8 mouse cellular contexts compared by ENCODE assay signal in genomic region chr7:97696133-97696505, GRCm38 (mm10). TPM values are rescaled to one million over a fixed set of nuclear protein-coding genes. Genes with fewer than 3 reads are reported as not detected.
A peak's percentile ranks its signal among the peaks of the same experiment; 100 is the strongest.
DNase-seq lines count a peak whose midpoint lies in the region; ATAC-seq lines count a peak whose summit lies in the region.

No protein-coding gene starts in this region.

- H3K4me1 ChIP-seq in kidney, embryonic 15.5 days = peaks cover 12% of the 10 kb centered on the region
- H3K4me1 ChIP-seq in embryonic facial prominence, embryonic 12.5 days = peaks cover 15% of the 10 kb centered on the region; the same call in 1 of the 2 replicates
- peaks cover 10% of the 10 kb centered on the region for H3K4me1 ChIP-seq in intestine, embryonic 16.5 days (ENCODE audit: control insufficient read depth, insufficient read depth, low read length)
- H3K4me1 ChIP-seq in midbrain, embryonic 15.5 days = peaks cover 24% of the 10 kb centered on the region

- peaks cover 21% of the 10 kb centered on the region for H3K36me3 ChIP-seq in kidney, embryonic 15.5 days
- H3K36me3 ChIP-seq in embryonic facial prominence, embryonic 12.5 days = peaks cover 16% of the 10 kb centered on the region
- H3K36me3 ChIP-seq in intestine, embryonic 16.5 days (ENCODE audit: control insufficient read depth, insufficient read depth, low read length) = no peaks in the 10 kb centered on the region
- H3K36me3 ChIP-seq in midbrain, embryonic 15.5 days (replicated peaks) = peaks cover 10% of the 10 kb centered on the region; the same call in 1 of the 2 replicates

- peak overlapping the region; percentile 85 for H3K27ac ChIP-seq in kidney, embryonic 15.5 days
- peak overlapping the region; percentile 68; the same call in 1 of the 2 replicates for H3K27ac ChIP-seq in embryonic facial prominence, embryonic 12.5 days
- H3K27ac ChIP-seq in intestine, embryonic 16.5 days (ENCODE audit: low read length) = peak overlapping the region; percentile 77
- H3K27ac ChIP-seq in midbrain, embryonic 15.5 days = peak overlapping the region; percentile 82

- 0 out of 2 replicates have a peak, but pooled peaks cover 7% of the 10 kb centered on the region for H3K9me3 ChIP-seq in kidney, embryonic 15.5 days (replicated peaks)
- H3K9me3 ChIP-seq in embryonic facial prominence, embryonic 12.5 days = no peaks in the 10 kb centered on the region
- no peaks in the 10 kb centered on the region for H3K9me3 ChIP-seq in intestine, embryonic 16.5 days (ENCODE audit: control insufficient read depth, low read length)
- no peaks in the 10 kb centered on the region for H3K9me3 ChIP-seq in midbrain, embryonic 15.5 days

- no peaks in the 10 kb centered on the region for H3K27me3 ChIP-seq in kidney, embryonic 15.5 days
- no peaks in the 10 kb centered on the region for H3K27me3 ChIP-seq in embryonic facial prominence, embryonic 12.5 days
- no peaks in the 10 kb centered on the region for H3K27me3 ChIP-seq in intestine, embryonic 16.5 days (replicated peaks; ENCODE audit: control insufficient read depth, insufficient read depth, low read length)
- H3K27me3 ChIP-seq in midbrain, embryonic 15.5 days (replicated peaks) = no peaks in the 10 kb centered on the region

- H3K4me3 ChIP-seq in kidney, embryonic 15.5 days (replicated peaks) = peak overlapping the region; percentile 86
- peak overlapping the region; percentile 97 for H3K4me3 ChIP-seq in embryonic facial prominence, embryonic 12.5 days
- H3K4me3 ChIP-seq in intestine, embryonic 16.5 days (ENCODE audit: low read length) = peak overlapping the region; percentile 97
- peak overlapping the region; percentile 93 for H3K4me3 ChIP-seq in midbrain, embryonic 15.5 days

- H3K4me2 ChIP-seq in kidney, embryonic 15.5 days = peak overlapping the region; percentile 68
- peak overlapping the region; percentile 87 for H3K4me2 ChIP-seq in embryonic facial prominence, embryonic 12.5 days (replicated peaks)
- peak overlapping the region; percentile 66 for H3K4me2 ChIP-seq in intestine, embryonic 16.5 days (ENCODE audit: low read depth, low read length)
- H3K4me2 ChIP-seq in midbrain, embryonic 15.5 days = peak overlapping the region; percentile 79

- H3K9ac ChIP-seq in kidney, embryonic 15.5 days = peak overlapping the region; percentile 77
- H3K9ac ChIP-seq in embryonic facial prominence, embryonic 12.5 days = peak overlapping the region; percentile 92
- H3K9ac ChIP-seq in intestine, embryonic 16.5 days (ENCODE audit: low read depth, low read length) = peak overlapping the region; percentile 97
- peak overlapping the region; percentile 47; the same call in 1 of the 2 replicates for H3K9ac ChIP-seq in midbrain, embryonic 15.5 days

- DNase-seq in kidney, postnatal 4 days = no peak
- peak; percentile 48 for DNase-seq in ES-CJ7 (ENCODE audit: low read depth, low spot score)
- DNase-seq in ovary, postnatal 14 days (ENCODE audit: low spot score) = no peak
- DNase-seq in adrenal gland, postnatal 10 days = no peak

- 38% methylated on average over 19 of the region's 19 CpGs for WGBS in kidney, embryonic 15.5 days
- WGBS in embryonic facial prominence, embryonic 12.5 days = 41% methylated on average over 19 of the region's 19 CpGs
- 35% methylated on average over 19 of the region's 19 CpGs for WGBS in intestine, embryonic 16.5 days
- WGBS in midbrain, embryonic 15.5 days = 30% methylated on average over 19 of the region's 19 CpGs

- peak; percentile 73 for ATAC-seq in kidney, embryonic 15.5 days (replicated peaks; ENCODE audit: low FRiP score)
- peak; percentile 85 for ATAC-seq in embryonic facial prominence, embryonic 12.5 days (ENCODE audit: insufficient number of reproducible peaks, insufficient read depth, low FRiP score, low TSS enrichment)
- ATAC-seq in intestine, embryonic 16.5 days = peak; percentile 59; the same call in 1 of the 2 replicates
- ATAC-seq in midbrain, embryonic 15.5 days (replicated peaks) = peak; percentile 83

RNA-seq across cellular contexts. Expression of gene Clns1a, which starts 0.3 kb away (rescaled TPM):
- polyA plus RNA-seq in kidney, embryonic 15.5 days (2015; fragmentation: Nextera tagmentation; extraction: Ambion mirVana) = 193 and 202 TPM in 2 replicates
- 222 and 225 TPM in 2 replicates for polyA plus RNA-seq in embryonic facial prominence, embryonic 12.5 days (2016; fragmentation: Nextera tagmentation; extraction: Ambion mirVana)
- polyA plus RNA-seq in intestine, embryonic 16.5 days (2015; fragmentation: Nextera tagmentation; extraction: Ambion mirVana) = 136 and 152 TPM in 2 replicates
- 174 and 179 TPM in 2 replicates for polyA plus RNA-seq in midbrain, embryonic 15.5 days (2015; fragmentation: Nextera tagmentation; extraction: Ambion mirVana)
- total RNA-seq in adrenal gland, postnatal 10 days (2021) = 10 to 100 TPM; 57.5 to 59.1 TPM

RNA-seq across cellular contexts. Expression of gene Aqp11, which starts 42.0 kb away (rescaled TPM):
- 16.5 and 18.5 TPM in 2 replicates for polyA plus RNA-seq in kidney, embryonic 15.5 days (2015; fragmentation: Nextera tagmentation; extraction: Ambion mirVana)
- polyA plus RNA-seq in embryonic facial prominence, embryonic 12.5 days (2016; fragmentation: Nextera tagmentation; extraction: Ambion mirVana) = 5.0 and 6.6 TPM in 2 replicates
- 93.4 and 115 TPM in 2 replicates for polyA plus RNA-seq in intestine, embryonic 16.5 days (2015; fragmentation: Nextera tagmentation; extraction: Ambion mirVana)
- 15.9 and 18.0 TPM in 2 replicates for polyA plus RNA-seq in midbrain, embryonic 15.5 days (2015; fragmentation: Nextera tagmentation; extraction: Ambion mirVana)
- 1 to 10 TPM; 6.5 to 6.9 TPM for total RNA-seq in adrenal gland, postnatal 10 days (2021)

Comparison
In these comparisons a context has a peak if more than half of its experiments do, and no peak if none do; other contexts are left out.
1. H3K9ac ChIP-seq: peak in every context shown above with its lines; median percentile 97 in intestine, embryonic 16.5 days; 92 in embryonic facial prominence, embryonic 12.5 days; 77 in kidney, embryonic 15.5 days; 47 in midbrain, embryonic 15.5 days.